Mouse (Mus musculus): ENCODE measurements around the gene Slc13a2.

The Slc13a2 gene

GRCm38 (mm10) chr11:78396950-78397349 lies 25.1 kb downstream of the Slc13a2 start:
- DNase-seq (ENCODE audit: low spot score in 2 of 2) = no peak

- DNase-seq (ENCODE audit: low spot score in 2 of 2) = no peak
These were observed 29.3 kb downstream of the Slc13a2 start for GRCm38 (mm10) chr11:78392728-78393127.

- no peak for DNase-seq (ENCODE audit: low spot score in 2 of 2)
These were observed 35.4 kb downstream of the Slc13a2 start, which contains the start of gene Foxn1 for GRCm38 (mm10) chr11:78386508-78387043. Gene Foxn1, minus strand, starts transcription at chr11:78386558.

- DNase-seq (ENCODE audit: low spot score in 2 of 2) = no peak
These were observed 36.2 kb downstream of the Slc13a2 start for GRCm38 (mm10) chr11:78385776-78386175.

- no peak for DNase-seq (ENCODE audit: low spot score in 2 of 2)
These were observed 39.3 kb downstream of the Slc13a2 start for GRCm38 (mm10) chr11:78382701-78383100.

- DNase-seq (ENCODE audit: low spot score in 2 of 2) = no peak
These were observed 39.7 kb downstream of the Slc13a2 start for GRCm38 (mm10) chr11:78382286-78382685.

- no peak for DNase-seq (ENCODE audit: low spot score in 2 of 2)
These were observed 41.0 kb downstream of the Slc13a2 start for GRCm38 (mm10) chr11:78380996-78381395.

GRCm38 (mm10) chr11:78380351-78380750 lies 41.7 kb downstream of the Slc13a2 start:
- DNase-seq (ENCODE audit: low spot score in 2 of 2) = no peak

GRCm38 (mm10) chr11:78377549-78378159 lies 44.4 kb downstream of the Slc13a2 start:
- no peak for DNase-seq (ENCODE audit: low spot score in 2 of 2)

GRCm38 (mm10) chr11:78374147-78374546 lies 47.9 kb downstream of the Slc13a2 start:
- DNase-seq (ENCODE audit: low spot score in 2 of 2) = no peak

- no peak for DNase-seq (ENCODE audit: low spot score in 2 of 2)
These were observed 49.4 kb downstream of the Slc13a2 start for GRCm38 (mm10) chr11:78372610-78373009.

- DNase-seq (ENCODE audit: low spot score in 2 of 2) = no peak
These were observed 49.9 kb downstream of the Slc13a2 start for GRCm38 (mm10) chr11:78372166-78372565.

- DNase-seq (ENCODE audit: low spot score in 2 of 2) = no peak
These were observed 50.3 kb downstream of the Slc13a2 start for GRCm38 (mm10) chr11:78371711-78372110.

- no peak for DNase-seq (ENCODE audit: low spot score in 2 of 2)
These were observed 51.6 kb downstream of the Slc13a2 start for GRCm38 (mm10) chr11:78370389-78370788.

GRCm38 (mm10) chr11:78367456-78368225 lies 54.4 kb downstream of the Slc13a2 start:
- DNase-seq (ENCODE audit: low spot score in 2 of 2) = no peak

GRCm38 (mm10) chr11:78364103-78364502 lies 57.9 kb downstream of the Slc13a2 start:
- DNase-seq (ENCODE audit: low spot score in 2 of 2) = no peak

- no peak for DNase-seq (ENCODE audit: low spot score in 2 of 2)
These were observed 58.6 kb downstream of the Slc13a2 start for GRCm38 (mm10) chr11:78363309-78364007.

- DNase-seq (ENCODE audit: low spot score in 2 of 2) = no peak
These were observed 61.3 kb downstream of the Slc13a2 start for GRCm38 (mm10) chr11:78360789-78361131.

GRCm38 (mm10) chr11:78360125-78360788 lies 61.8 kb downstream of the Slc13a2 start:
- DNase-seq (ENCODE audit: low spot score in 2 of 2) = peak in 1 of 2 experiments; percentile 68

- no peak for DNase-seq (ENCODE audit: low spot score in 2 of 2)
These were observed 63.5 kb downstream of the Slc13a2 start for GRCm38 (mm10) chr11:78358330-78359007.

Measured in frontal cortex, postnatal 10 days (tissue).